Mouse (Mus musculus) ovary, postnatal 14 days (tissue): ENCODE results near the gene Tmem214.

Experiments
- DNase-seq: peaks from one replicate; pipeline ENCODE4 v3.0.0; 2022; ENCODE audit warnings: low spot score

Gene Tmem214

GRCm38 (mm10) chr5:30867712-30868111 lies at the start of gene Tmem214:
Gene Tmem214, plus strand, starts transcription at chr5:30868012.
- DNase-seq = no peak

- DNase-seq = no peak
These were observed 49.0 kb upstream of the Tmem214 start for GRCm38 (mm10) chr5:30818758-30819309.

- DNase-seq = no peak
These were observed 45.1 kb upstream of the Tmem214 start for GRCm38 (mm10) chr5:30822689-30823088.

GRCm38 (mm10) chr5:30823091-30823490 lies 44.7 kb upstream of the Tmem214 start:
- DNase-seq = no peak

- no peak for DNase-seq
These were observed 43.5 kb upstream of the Tmem214 start for GRCm38 (mm10) chr5:30824124-30824988.

- DNase-seq = no peak
These were observed 42.6 kb upstream of the Tmem214 start for GRCm38 (mm10) chr5:30825166-30825565.

GRCm38 (mm10) chr5:30825821-30826220 lies 42.0 kb upstream of the Tmem214 start:
- DNase-seq = no peak

GRCm38 (mm10) chr5:30833416-30833815 lies 34.4 kb upstream of the Tmem214 start:
- no peak for DNase-seq

- DNase-seq = no peak
These were observed 28.1 kb upstream of the Tmem214 start for GRCm38 (mm10) chr5:30839731-30840130.

- no peak for DNase-seq
These were observed 25.9 kb upstream of the Tmem214 start for GRCm38 (mm10) chr5:30841896-30842295.

GRCm38 (mm10) chr5:30849891-30850555 lies 17.8 kb upstream of the Tmem214 start:
- DNase-seq = no peak

- DNase-seq = no peak
These were observed 17.3 kb upstream of the Tmem214 start for GRCm38 (mm10) chr5:30850556-30850925.

- DNase-seq = no peak
These were observed 14.3 kb upstream of the Tmem214 start for GRCm38 (mm10) chr5:30853522-30853921.

- no peak for DNase-seq
These were observed 12.1 kb upstream of the Tmem214 start for GRCm38 (mm10) chr5:30855674-30856073.

GRCm38 (mm10) chr5:30856124-30856523 lies 11.7 kb upstream of the Tmem214 start:
- DNase-seq = no peak

- DNase-seq = no peak
These were observed 4.0 kb upstream of the Tmem214 start for GRCm38 (mm10) chr5:30863852-30864251.

GRCm38 (mm10) chr5:30864322-30864721 lies 3.5 kb upstream of the Tmem214 start:
- DNase-seq = no peak

- DNase-seq = no peak
These were observed 941 bp upstream of the Tmem214 start for GRCm38 (mm10) chr5:30866871-30867270.

- no peak for DNase-seq
These were observed 1.2 kb downstream of the Tmem214 start for GRCm38 (mm10) chr5:30868981-30869380.

GRCm38 (mm10) chr5:30869405-30870130 lies 1.8 kb downstream of the Tmem214 start:
- peak; percentile 90 for DNase-seq

GRCm38 (mm10) chr5:30870131-30870406 lies 2.3 kb downstream of the Tmem214 start:
- no peak for DNase-seq

- DNase-seq = no peak
These were observed 4.8 kb downstream of the Tmem214 start for GRCm38 (mm10) chr5:30872574-30872973.

- DNase-seq = no peak
These were observed 6.6 kb downstream of the Tmem214 start for GRCm38 (mm10) chr5:30874365-30874764.
